Mouse (Mus musculus) T-cell, adult 66 days (primary cell): ENCODE measurements around the gene Nono. TPM values are rescaled to one million over a fixed set of nuclear protein-coding genes. Genes with fewer than 3 reads are reported as not detected.

Source experiments
- total RNA-seq, 2 experiments: library from RNA; stranded (reverse); gene quantifications; 3 replicates in 1 of 2; 4 replicates in 1 of 2; pipeline ENCODE4 v1.2.4; 2023

The Nono gene
- total RNA-seq: 100 to 1,000 TPM; 229 to 275 TPM

GRCm38 (mm10) chrX:101429142-101429949 lies at the start of gene Nono:
TSS of gene Nono (plus strand) at chrX:101429318.

GRCm38 (mm10) chrX:101420700-101421095 lies 8.4 kb upstream of the Nono start, which contains the start of gene Zmym3:
TSS of gene Zmym3 (minus strand) at chrX:101420849.

GRCm38 (mm10) chrX:101448886-101449475 lies 19.9 kb downstream of the Nono start, which contains the start of gene Itgb1bp2:
TSS of gene Itgb1bp2 (plus strand) at chrX:101449088.

Other genes starting within 250 kb of the Nono start
- gene Snx12, start 206.8 kb upstream of the Nono start, total RNA-seq: 10 to 100 TPM; 40.6 to 54.6 TPM
- 10 to 100 TPM; 39.6 to 44.0 TPM for gene Foxo4, start 174.8 kb upstream of the Nono start, total RNA-seq
- 10 to 100 TPM; 39.0 to 56.2 TPM for gene Gm614, start 165.3 kb upstream of the Nono start, total RNA-seq
- gene Il2rg, start 161.1 kb upstream of the Nono start, total RNA-seq: 100 to 1,000 TPM; 640 to 661 TPM
- not detected for gene Gm20489, start 160.3 kb upstream of the Nono start, total RNA-seq
- 100 to 1,000 TPM; 149 to 165 TPM for gene Med12, start 155.3 kb upstream of the Nono start, total RNA-seq
- 1 to 10 TPM; 1.6 to 2.7 TPM for gene Nlgn3, start 130.2 kb upstream of the Nono start, total RNA-seq
- not detected for gene Gjb1, start 52.9 kb upstream of the Nono start, total RNA-seq
- 10 to 100 TPM; 21.3 to 22.8 TPM for gene Zmym3, start 8.5 kb upstream of the Nono start, total RNA-seq
- 1 to 10 TPM; 3.1 to 4.6 TPM for gene Itgb1bp2, start 19.8 kb downstream of the Nono start, total RNA-seq
- 10 to 100 TPM; 43.7 to 50.9 TPM for gene Taf1, start 103.4 kb downstream of the Nono start, total RNA-seq
- 100 to 1,000 TPM; 267 to 295 TPM for gene Ogt, start 210.7 kb downstream of the Nono start, total RNA-seq